Mouse (Mus musculus): Measurements from ENCODE around the gene Lig3. TPM values are rescaled to one million over a fixed set of nuclear protein-coding genes. Genes with fewer than 3 reads are reported as not detected.

Gene Lig3
- 6.9 TPM for polyA plus RNA-seq (2015; fragmentation: Illumina TruSeq; extraction: RNeasy Lipid Tissue Mini Kit (QIAGEN cat#74804); ENCODE audit: insufficient read depth, low read depth, low replicate concordance)

GRCm38 (mm10) chr11:82780983-82781903 is at the start of gene Lig3:
TSS of gene Lig3 (plus strand) at chr11:82781108.

GRCm38 (mm10) chr11:82763742-82764437 is 17.0 kb upstream of the Lig3 start, which contains the start of the genes Cct6b and Zfp830:
TSS of gene Cct6b (minus strand) at chr11:82764321.
TSS of gene Zfp830 (plus strand) at chr11:82764345.

Other genes with a start within 250 kb of the Lig3 start
- gene Cct6b, start 16.8 kb upstream of the Lig3 start, polyA plus RNA-seq (2015; fragmentation: Illumina TruSeq; extraction: RNeasy Lipid Tissue Mini Kit (QIAGEN cat#74804); ENCODE audit: insufficient read depth, low read depth, low replicate concordance) = not detected
- 4.4 TPM for gene Zfp830, start 16.8 kb upstream of the Lig3 start, polyA plus RNA-seq (2015; fragmentation: Illumina TruSeq; extraction: RNeasy Lipid Tissue Mini Kit (QIAGEN cat#74804); ENCODE audit: insufficient read depth, low read depth, low replicate concordance)
- 3.0 TPM for gene Rffl, start 90.1 kb downstream of the Lig3 start, polyA plus RNA-seq (2015; fragmentation: Illumina TruSeq; extraction: RNeasy Lipid Tissue Mini Kit (QIAGEN cat#74804); ENCODE audit: insufficient read depth, low read depth, low replicate concordance)
- gene Rad51d, start 109.5 kb downstream of the Lig3 start, polyA plus RNA-seq (2015; fragmentation: Illumina TruSeq; extraction: RNeasy Lipid Tissue Mini Kit (QIAGEN cat#74804); ENCODE audit: insufficient read depth, low read depth, low replicate concordance) = 3.5 TPM
- not detected for gene Fndc8, start 111.0 kb downstream of the Lig3 start, polyA plus RNA-seq (2015; fragmentation: Illumina TruSeq; extraction: RNeasy Lipid Tissue Mini Kit (QIAGEN cat#74804); ENCODE audit: insufficient read depth, low read depth, low replicate concordance)
- 17.3 TPM for gene Nle1, start 127.3 kb downstream of the Lig3 start, polyA plus RNA-seq (2015; fragmentation: Illumina TruSeq; extraction: RNeasy Lipid Tissue Mini Kit (QIAGEN cat#74804); ENCODE audit: insufficient read depth, low read depth, low replicate concordance)
- 11.1 TPM for gene Unc45b, start 129.4 kb downstream of the Lig3 start, polyA plus RNA-seq (2015; fragmentation: Illumina TruSeq; extraction: RNeasy Lipid Tissue Mini Kit (QIAGEN cat#74804); ENCODE audit: insufficient read depth, low read depth, low replicate concordance)
- 18.1 TPM for gene Slfn5, start 170.2 kb downstream of the Lig3 start, polyA plus RNA-seq (2015; fragmentation: Illumina TruSeq; extraction: RNeasy Lipid Tissue Mini Kit (QIAGEN cat#74804); ENCODE audit: insufficient read depth, low read depth, low replicate concordance)
- gene Slfn9, start 210.7 kb downstream of the Lig3 start, polyA plus RNA-seq (2015; fragmentation: Illumina TruSeq; extraction: RNeasy Lipid Tissue Mini Kit (QIAGEN cat#74804); ENCODE audit: insufficient read depth, low read depth, low replicate concordance) = 0.41 TPM
- gene Slfn8, start 239.7 kb downstream of the Lig3 start, polyA plus RNA-seq (2015; fragmentation: Illumina TruSeq; extraction: RNeasy Lipid Tissue Mini Kit (QIAGEN cat#74804); ENCODE audit: insufficient read depth, low read depth, low replicate concordance) = 0.81 TPM